Comparison of ENCODE assay signal across 30 mouse cellular contexts in the genomic region with DNA sequence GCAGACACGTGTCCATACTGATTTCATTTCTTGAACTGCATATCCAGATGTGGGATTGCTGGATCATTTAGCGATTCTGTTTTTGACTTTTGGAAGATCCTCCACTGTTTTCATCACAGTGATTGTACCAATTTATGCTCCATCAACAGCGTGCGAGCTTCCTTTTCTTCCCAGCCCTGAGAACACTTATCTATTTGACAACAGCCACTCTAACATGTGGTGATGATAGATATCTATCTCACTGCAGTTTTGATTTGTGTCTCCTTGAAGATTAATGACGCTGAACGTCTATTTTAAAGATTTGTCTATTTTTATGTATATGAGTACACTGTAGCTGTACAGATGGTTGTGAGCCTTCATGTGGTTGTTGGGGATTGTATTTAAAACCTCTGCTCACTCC.
"Had no signal": no experiment of that assay in that cellular context is flagged by ENCODE, and none has a peak within 500 bp of the region (broad histone marks: within the 10 kb centered on the region; RNA-seq: fewer than 3 reads in every experiment).

No protein-coding gene starts in this region.

- H3K27me3 ChIP-seq: limb, embryonic 12.5 days; limb, embryonic 15.5 days; liver, embryonic 12.5 days; liver, embryonic 13.5 days; liver, embryonic 15.5 days; lung, embryonic 15.5 days; megakaryocyte, embryonic 14.5 days; midbrain, embryonic 12.5 days; midbrain, embryonic 13.5 days; midbrain, embryonic 15.5 days; neural tube, embryonic 12.5 days had no signal

- H3K4me3 ChIP-seq: limb, embryonic 10.5 days; limb, embryonic 12.5 days; limb, embryonic 13.5 days; limb, embryonic 15.5 days; liver, embryonic 12.5 days; liver, embryonic 13.5 days; liver, embryonic 15.5 days; lung, embryonic 15.5 days; megakaryocyte, embryonic 14.5 days; midbrain, embryonic 10.5 days; midbrain, embryonic 12.5 days; midbrain, embryonic 13.5 days; midbrain, embryonic 15.5 days; myocyte; neural tube, embryonic 12.5 days had no signal

- H3K4me1 ChIP-seq: limb, embryonic 12.5 days; limb, embryonic 13.5 days; limb, embryonic 15.5 days; midbrain, embryonic 10.5 days; midbrain, embryonic 12.5 days; midbrain, embryonic 13.5 days; midbrain, embryonic 15.5 days; neural tube, embryonic 12.5 days had no signal

- DNase-seq: left cerebral cortex, postnatal 4 days; liver; liver, embryonic 13.5 days; liver, postnatal 0 days; lung, adult 18-20 months; lung, adult 2 months; lung, embryonic 14.5 days; lung, postnatal 10 days; lung, postnatal 14 days; lung, postnatal 36 days; lung, postnatal 4 days; midbrain, embryonic 14.5 days had no signal

- H3K9ac ChIP-seq: limb, embryonic 12.5 days; limb, embryonic 13.5 days; limb, embryonic 15.5 days; liver, embryonic 12.5 days; liver, embryonic 13.5 days; liver, embryonic 14.5 days; liver, embryonic 15.5 days; liver, postnatal 0 days; lung, embryonic 14.5 days; lung, embryonic 15.5 days; midbrain, embryonic 12.5 days; midbrain, embryonic 13.5 days; midbrain, embryonic 15.5 days; neural tube, embryonic 12.5 days had no signal

- ATAC-seq: liver, embryonic 12.5 days; liver, postnatal 0 days; lung, postnatal 0 days; midbrain, embryonic 13.5 days; midbrain, embryonic 15.5 days; midbrain, embryonic 16.5 days had no signal

- H3K9me3 ChIP-seq: limb, embryonic 10.5 days; limb, embryonic 13.5 days; limb, embryonic 15.5 days; liver, embryonic 12.5 days; liver, embryonic 13.5 days; liver, embryonic 15.5 days; lung, embryonic 15.5 days; megakaryocyte, embryonic 14.5 days; midbrain, embryonic 10.5 days; midbrain, embryonic 12.5 days; midbrain, embryonic 13.5 days; midbrain, embryonic 15.5 days; neural tube, embryonic 12.5 days had no signal

- H3K36me3 ChIP-seq: limb, embryonic 10.5 days; limb, embryonic 12.5 days; limb, embryonic 13.5 days; limb, embryonic 15.5 days; liver, embryonic 12.5 days; liver, embryonic 13.5 days; liver, embryonic 15.5 days; lung, embryonic 15.5 days; midbrain, embryonic 10.5 days; midbrain, embryonic 12.5 days; midbrain, embryonic 13.5 days; midbrain, embryonic 15.5 days; neural tube, embryonic 12.5 days had no signal

- H3K27ac ChIP-seq: limb, embryonic 10.5 days; limb, embryonic 12.5 days; limb, embryonic 13.5 days; limb, embryonic 15.5 days; liver, embryonic 12.5 days; liver, embryonic 13.5 days; liver, embryonic 14.5 days; liver, embryonic 15.5 days; lung, embryonic 15.5 days; macrophage; midbrain, embryonic 10.5 days; midbrain, embryonic 12.5 days; midbrain, embryonic 13.5 days; midbrain, embryonic 15.5 days; neural tube, embryonic 12.5 days had no signal
